Mouse (Mus musculus) gastrocnemius, postnatal 25 days (tissue): Measurements from ENCODE around the gene Zfp142. TPM values are rescaled to one million over a fixed set of nuclear protein-coding genes. Genes with fewer than 3 reads are reported as not detected.

ENCODE experiments used
- DNase-seq: peaks from one replicate; pipeline ENCODE4 v3.0.0; 2022
- long read RNA-seq, 2 experiments: library from polyadenylated mRNA; stranded (forward); transcript quantifications; one replicate each; pipeline ENCODE4 v2.0.0; 2021
- total RNA-seq, 2 experiments: library from RNA; stranded (reverse); gene quantifications; 1 replicate in 1 of 2; 2 replicates in 1 of 2; pipeline ENCODE4 v1.2.3; 2021

The Zfp142 gene
- 10 to 100 TPM in 1 of 2 experiments, 1 to 10 TPM in 1; 9.3 to 10.1 TPM for total RNA-seq
- long read RNA-seq, experiment 1, partial matches to known transcripts: 1 of 2 reads
- long read RNA-seq, experiment 1, other reads (novel, unspliced or antisense): 0 of 2 reads
- long read RNA-seq, experiment 2, full-length matches to known transcripts: 1 of 2 reads
- long read RNA-seq, experiment 2, partial matches to known transcripts: 1 of 2 reads
- long read RNA-seq, experiment 2, other reads (novel, unspliced or antisense): 0 of 2 reads

DNA sequence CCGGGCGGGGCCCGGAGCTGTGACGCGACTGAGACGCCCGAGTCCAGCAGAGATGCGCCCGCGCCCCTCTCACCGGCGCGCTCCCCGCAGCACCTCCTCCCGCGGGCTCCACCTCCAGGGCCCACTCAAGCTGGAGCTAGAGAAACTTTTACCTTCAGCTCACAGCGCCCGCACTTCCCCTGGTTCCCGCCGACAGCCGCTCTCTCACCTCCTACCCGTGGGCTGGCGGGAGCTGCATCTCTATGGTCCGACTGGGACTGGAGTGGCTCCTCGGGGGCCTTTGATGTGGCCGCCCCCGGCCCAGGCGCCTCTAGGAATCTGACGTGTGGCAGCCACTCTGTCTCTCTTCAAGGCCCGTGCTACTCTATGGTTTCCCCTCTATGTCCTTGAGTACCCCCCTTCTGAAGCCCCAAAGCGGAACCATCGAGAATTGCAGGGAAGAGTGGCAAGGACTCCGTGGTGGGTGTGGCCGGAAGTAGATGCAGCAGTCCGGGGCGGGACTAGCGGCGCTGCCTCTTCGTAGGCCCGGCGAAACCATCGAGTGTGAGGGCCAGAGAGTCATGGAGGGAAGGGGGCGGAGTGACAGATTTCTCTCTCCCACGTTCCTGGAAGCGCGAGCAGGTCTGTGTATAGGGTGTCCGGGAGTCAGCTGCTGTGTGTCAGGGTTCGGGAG lies at the start of gene Zfp142, which contains the start of gene Bcs1l:
Gene Zfp142, minus strand, starts transcription at position 474 of the 673 bp plus-strand sequence.
Gene Bcs1l, plus strand, starts transcription at position 517 of the 673 bp plus-strand sequence.
- DNase-seq: peak; percentile 99

DNA sequence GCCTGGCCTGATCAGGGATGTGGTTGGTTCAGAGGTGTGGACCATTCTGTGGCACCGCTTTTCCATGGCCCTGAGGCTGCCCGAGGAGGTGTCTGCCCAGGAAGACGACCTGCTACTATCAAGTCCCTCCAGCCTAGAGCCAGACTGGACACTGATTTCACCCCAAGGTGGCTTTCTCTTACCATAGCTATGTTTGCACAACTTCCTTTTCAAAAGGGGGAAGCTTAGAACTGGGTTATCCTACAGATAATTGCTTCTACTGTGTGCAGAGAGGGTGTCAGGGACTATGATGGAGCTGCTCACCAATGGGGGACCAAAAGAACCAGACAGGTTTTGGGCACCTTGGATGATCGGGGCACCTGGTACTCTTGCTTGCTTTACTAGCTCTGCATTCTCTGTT lies 44.7 kb upstream of the Zfp142 start:
- no peak for DNase-seq

DNA sequence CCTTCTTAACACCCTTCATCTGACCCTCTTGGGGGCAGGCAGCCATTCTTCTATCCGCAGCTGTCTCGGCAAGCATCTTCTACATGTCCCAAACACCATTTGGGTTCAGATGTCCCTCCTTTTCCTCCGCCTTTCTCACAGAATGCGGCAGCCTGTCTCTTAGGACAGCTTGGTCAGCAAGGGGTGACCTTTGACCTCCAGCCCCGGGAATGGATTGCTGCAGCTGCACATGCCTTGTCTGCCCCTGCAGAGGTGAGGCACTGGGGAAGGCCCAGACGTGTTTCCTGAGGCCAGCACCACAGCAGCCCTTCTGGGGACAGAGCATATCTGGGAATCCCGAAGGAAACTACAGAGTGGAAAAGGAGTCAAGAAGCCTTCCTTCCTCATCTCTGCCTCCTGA lies 40.0 kb upstream of the Zfp142 start:
- DNase-seq: no peak

DNA sequence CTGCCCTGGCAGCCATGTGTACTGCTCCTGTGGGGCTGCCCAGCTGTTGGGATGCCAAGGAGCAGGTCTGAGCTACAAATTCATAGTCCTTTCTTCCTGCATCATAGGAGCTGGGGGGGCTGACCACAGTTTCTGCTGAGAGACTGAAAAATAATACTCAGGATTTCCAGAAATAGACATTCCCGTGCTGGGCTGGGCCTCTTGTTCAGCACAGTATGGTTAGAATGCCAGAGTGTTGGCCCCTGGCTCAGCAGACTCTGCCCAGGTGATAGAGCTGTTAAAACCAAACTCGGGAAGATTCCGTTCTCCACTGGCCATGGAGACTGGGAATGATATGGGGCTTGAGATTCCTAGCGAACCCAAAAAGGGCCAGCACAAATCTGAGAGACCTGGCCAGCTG lies 38.0 kb upstream of the Zfp142 start:
- DNase-seq: no peak

DNA sequence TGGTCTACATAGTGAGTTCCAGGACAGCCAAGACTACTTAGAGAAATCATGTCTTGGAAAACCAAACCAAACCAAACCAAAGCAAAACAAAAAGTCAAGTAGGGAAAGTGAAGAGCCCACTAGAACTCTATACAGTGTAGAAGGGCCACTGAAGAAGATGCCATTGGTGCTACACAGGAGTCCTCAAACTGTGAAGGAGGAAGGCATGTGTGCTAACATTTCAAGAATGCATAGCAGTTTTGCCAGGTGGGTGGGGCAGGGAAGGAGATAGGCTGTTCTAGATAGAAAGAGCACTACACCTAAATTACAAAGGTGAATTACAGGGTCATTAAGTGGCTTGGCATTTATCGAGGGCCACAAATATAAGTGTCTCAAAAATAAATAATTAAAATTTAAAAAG lies 36.1 kb upstream of the Zfp142 start:
- DNase-seq: no peak

DNA sequence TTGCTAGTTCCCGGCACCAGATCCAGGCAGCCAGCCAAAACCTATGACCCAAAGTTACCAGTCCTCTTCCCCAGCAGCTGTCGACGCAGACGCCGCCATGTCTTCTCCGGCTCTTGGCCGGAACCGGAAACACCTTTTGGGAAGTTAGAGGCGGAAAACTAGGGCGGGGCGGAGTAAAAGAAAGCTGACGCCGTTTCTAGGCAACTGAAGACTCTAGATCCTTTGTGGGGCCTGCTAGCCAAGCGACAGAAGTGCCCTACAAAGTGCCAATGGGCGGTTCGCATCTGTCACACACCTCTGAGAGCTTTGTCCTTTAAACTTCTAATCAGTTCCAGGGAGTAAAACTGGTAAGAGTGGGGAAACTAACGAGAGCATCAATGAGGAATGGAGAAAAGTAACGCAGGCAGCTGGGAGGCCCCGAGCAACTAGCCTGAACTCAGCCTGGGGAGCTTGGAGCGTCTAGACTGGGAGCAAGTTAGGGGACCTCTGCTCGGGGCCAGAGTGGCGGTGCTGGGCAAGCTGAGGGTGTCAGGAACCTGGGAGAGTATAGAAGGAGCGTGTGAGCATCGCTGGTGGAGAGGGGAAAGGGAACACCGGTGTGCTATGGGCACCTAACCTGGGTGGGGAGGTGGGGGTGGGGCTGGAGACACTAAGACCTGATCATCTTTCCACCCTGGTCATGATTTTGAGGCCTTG lies 13.4 kb upstream of the Zfp142 start, which contains the start of the genes Rnf25 and Stk36:
Gene Rnf25, minus strand, starts transcription at position 131 of the 696 bp plus-strand sequence.
Gene Stk36, plus strand, starts transcription at position 179 of the 696 bp plus-strand sequence.
- DNase-seq: peak; percentile 82

DNA sequence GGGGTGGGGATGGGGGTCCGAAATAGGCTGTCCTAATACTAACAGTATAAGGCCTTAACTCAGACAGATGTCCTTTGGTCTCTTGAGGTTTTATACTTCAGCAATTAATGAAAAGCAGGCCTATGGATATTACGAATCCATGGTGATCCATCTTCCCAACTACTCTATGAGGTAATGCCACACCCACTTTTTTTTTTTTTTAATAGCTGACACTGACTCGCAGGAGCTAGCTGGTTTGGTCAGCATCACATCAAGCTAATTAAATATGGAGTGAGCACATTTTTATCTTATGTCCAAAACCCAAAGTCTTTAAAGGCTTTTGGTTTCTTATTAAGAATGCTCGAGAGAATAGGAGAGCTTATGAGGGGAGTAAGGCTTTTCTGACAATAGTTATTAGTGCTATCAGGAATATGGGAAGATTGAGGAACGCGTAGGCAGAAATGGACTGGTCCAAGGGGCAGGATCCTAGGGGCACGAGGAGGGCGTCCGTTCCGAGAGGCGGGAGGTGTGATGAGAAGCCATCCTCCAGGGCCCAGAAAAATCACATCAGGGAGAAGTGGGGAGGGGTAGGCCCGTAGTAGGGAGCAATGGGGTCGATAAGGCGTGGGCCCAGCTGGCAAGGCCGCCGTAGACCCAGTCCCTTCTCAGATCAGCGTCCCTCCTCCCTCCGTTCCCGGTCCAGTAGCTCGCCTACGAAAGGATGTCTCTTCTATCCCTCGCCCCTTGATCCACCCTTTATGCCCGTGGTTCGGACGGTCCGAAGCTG lies 12.6 kb upstream of the Zfp142 start:
- no peak for DNase-seq

DNA sequence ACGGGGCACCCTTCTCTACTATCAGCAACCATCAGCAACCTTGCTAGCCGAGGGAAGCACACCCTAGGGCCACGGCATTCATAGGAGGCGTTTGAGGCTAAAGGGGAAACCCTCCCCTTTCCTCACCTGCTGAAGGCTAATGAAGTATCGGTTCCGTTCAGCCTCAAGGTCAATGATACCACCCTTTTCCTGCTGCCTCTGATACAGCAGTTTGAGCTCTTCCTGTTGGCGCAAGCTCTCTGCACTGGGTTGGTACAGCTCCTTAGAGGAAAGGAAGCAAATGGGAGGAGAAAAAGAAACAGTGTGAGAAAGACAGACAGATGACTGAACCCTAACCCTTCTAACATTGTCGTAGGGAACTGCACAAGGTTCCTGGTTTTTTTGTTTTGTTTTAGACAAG lies 6.4 kb upstream of the Zfp142 start:
- DNase-seq: no peak

DNA sequence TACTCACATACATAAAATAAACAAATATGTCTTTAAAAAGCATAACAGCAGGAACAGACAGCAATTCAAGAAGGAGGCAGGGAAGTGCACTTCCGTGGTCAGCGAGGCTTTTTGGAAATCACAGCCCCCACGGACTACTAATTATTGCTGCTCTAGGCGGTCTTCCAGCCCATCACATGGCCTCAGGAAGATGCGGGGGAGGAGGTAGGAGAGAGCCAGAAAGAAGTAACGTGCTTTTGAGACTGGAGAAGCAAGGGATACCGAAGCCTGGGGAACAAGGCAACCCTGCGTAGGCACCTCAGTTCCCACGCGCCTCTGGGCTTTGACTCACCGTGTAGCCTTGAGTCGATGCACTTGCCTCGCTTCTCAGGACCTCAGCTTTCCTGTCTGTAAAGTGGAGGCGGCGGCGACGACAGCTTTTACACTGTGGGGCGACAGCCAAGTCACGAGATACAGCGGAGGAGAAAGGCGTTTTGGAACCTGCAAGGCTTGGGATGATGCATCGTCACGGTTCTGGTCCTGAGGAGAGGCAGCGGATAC lies 743 bp downstream of the Zfp142 start:
- DNase-seq: no peak

DNA sequence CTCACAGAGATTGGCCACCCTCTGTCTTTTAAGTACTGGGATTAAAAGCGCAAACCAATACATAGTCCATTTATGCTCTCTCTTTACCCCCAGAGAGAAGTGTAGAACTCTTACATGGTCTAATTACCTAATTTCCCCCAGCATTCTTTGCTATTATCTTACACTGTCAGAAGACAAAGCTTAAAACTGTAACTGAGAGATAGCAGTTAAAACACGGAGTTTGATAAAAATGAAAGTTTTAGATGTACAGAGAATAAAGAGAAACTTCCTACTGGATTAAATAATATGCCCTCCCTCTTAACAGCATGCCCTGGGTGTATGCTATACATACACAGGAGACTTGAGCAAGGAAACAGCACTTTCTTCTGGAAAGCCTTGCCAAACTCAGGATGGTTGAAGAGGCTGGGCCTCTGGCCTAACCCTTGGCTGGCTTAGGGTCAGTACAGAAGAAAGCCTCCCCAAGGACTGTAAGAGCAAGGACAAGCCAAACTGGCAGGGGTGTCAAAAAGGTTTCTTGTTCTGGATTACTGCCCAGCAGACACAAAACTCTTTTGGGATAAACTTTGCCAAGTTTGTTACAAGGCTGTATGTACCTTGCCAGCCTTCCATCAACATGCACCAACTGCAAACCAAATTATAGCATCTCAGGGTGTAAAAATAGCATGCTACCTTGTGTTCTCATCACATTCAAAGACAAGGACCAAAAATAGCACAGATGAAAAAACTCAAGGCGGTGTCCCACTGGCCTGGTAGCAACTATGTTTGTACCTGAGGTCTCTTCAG lies 3.2 kb downstream of the Zfp142 start:
- peak; percentile 56 for DNase-seq

DNA sequence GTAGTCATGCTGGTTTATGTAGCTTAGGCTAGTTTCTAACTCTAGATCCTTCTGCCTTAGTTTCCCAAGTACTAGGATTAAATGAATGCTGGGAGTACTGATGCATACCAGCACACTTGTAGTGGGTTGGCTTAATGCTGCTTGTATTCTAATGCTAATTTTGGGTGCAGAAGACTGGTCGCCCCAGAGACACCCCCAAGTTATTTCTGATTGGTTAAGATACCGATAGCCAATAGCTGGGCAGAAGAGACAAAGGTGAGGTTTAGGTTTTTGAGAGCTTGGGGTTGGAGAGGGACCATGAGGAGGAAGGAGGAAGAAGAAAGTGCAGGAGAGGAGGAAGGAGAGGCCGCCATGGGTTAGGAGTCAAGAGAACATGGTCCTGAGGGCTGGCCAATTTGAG lies 5.4 kb downstream of the Zfp142 start:
- no peak for DNase-seq

DNA sequence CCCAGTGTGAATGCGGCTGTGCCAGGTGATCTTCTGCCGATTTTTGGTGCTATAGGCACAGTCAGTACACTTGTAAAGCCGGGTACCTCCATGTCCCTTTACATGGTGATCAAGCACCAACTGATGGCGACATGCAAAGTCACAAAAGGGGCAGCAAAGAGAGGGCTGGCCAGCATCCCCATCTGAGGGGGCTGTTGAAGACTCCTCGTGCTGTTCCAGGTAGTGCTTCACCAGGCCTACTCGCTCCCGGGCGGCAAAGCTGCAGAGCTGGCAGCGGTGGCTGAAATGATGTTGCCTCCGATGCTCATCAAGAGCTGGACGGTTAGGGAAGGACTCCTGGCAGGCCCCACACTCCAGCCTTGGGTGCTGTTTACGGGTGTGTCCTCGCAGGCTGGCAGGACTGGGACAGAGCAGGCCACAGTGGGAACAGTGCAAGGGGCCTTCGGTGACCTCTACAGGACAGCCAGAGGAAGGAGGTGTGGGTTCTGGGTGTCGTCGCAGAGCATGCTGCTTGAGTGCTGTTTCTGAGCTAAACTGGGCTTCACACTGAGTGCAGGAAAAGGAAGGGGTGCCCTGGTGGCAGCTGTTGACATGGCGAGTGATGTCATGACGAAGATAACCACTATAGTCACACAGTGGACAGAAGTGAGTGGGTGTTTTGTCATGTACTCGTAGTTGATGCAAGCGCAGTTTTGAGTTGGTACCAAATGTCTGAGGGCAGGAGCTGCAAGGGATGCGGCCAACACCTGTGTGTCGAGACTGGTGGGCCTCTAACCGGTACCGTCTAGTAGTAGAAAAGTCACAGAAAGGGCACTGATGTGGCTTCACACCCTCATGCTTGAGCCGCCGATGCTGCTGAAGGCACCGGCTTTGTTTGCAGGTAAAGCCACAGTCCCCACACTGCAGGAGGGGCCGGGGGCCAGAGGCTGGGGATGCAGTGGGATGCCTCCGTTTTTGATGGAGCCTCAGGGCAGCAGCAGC lies 18.0 kb downstream of the Zfp142 start:
- no peak for DNase-seq

DNA sequence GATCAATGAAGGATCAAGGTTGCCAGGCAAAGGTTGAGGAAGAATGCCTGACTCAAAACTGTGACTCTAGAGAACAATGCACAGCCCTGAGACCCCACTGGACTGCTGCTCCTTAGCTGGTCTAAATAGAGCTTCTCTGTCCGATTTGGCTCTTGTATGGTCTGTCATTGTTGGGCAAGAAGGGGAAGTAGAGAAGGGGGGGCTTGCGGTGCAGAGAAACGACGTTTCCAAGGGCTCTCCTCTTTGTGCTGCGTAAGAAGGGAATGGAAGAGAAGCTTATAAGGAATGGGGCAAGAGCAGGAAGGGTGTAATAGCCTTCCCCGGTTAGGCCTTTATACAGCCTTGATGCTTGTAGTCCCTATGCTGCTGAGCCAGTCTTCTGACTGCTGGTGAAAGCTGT lies 22.2 kb downstream of the Zfp142 start:
- no peak for DNase-seq

DNA sequence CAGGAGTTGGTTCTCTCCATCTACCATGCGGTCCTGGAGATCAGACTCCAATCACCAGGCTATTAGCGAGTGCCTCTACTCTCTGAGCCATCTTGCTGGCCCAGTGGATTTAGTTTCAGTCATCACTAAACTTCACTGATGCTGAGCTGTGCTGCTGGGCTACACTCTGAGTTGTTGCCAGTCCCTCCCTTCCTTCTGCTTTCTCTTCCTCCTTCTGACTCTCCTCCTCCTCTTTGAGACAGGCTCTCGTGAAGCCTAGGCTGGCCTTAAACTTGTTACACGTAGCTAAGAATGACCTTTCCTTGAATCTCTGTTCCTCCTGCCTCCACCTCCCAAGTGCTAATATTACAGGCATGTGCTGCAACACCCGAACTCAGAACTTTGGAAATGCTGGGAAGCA lies 29.0 kb downstream of the Zfp142 start:
- no peak for DNase-seq

DNA sequence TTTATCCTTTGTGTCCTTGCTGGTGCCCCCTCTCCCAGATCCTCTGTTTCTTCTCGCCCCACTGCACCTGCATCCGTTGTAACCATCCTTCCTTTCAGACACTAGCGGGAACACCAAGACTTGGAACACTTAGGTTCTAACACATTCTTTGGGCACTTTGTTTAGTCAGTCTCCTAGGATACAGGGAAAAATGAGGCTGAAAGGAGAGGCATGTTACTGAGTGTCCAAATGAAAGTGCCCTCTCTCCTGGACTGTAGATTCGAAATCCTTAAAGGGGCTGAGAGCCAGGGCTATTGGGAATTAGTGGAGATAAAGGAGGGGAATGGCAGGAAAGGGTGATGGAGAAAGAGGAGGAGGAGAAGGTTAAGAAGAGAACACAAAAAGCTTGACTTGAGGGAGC lies 43.9 kb downstream of the Zfp142 start, which contains the start of gene Usp37:
Gene Usp37, minus strand, starts transcription at position 101 of the 400 bp plus-strand sequence.
- no peak for DNase-seq

DNA sequence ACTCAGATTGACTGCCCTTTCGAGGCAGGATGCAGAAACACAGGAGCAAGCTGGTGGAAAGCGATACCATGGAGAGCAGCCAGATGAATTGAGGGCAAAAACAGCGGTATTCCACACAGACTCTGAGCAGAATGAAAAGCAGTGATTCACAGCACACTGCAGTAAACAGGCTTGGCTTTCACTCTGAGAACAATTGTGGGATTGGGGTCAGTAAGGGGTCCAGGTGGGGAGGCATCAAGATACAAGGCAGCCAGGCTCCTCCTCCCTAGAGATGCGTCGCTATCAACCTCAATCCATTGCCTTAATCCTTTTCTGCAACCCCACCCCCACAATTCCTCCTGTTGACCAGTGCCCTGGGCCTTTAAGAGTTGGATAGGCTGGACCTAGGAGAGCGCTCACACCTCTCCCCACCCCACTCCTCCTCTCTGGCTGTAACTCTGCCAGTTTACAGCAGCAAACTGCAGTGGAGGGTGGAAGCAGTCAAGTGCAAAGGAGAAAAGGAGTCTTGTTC lies 45.5 kb downstream of the Zfp142 start, which contains the start of gene Plcd4:
Gene Plcd4, plus strand, starts transcription at position 438 of the 511 bp plus-strand sequence.
- DNase-seq: peak; percentile 60

DNA sequence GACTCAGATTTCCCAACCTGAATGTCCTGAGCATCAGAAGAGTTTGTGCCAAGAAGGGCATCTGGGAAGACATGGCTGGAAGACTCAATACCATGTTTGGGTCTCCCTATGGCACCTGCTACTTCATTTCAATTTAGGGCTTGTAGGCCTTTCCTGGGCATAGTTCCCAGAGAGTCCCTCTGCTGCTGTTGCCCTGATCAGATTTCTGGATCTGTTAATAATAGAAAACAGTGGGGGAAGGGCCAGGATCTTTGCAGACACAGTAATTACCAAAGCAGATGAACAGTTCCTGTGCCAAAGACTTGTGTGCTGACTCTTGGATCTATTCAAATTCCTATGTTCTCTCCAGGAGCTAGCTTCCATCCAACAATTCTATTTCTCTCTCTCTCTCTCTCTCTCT lies 49.4 kb downstream of the Zfp142 start:
- DNase-seq: peak; percentile 67

DNA sequence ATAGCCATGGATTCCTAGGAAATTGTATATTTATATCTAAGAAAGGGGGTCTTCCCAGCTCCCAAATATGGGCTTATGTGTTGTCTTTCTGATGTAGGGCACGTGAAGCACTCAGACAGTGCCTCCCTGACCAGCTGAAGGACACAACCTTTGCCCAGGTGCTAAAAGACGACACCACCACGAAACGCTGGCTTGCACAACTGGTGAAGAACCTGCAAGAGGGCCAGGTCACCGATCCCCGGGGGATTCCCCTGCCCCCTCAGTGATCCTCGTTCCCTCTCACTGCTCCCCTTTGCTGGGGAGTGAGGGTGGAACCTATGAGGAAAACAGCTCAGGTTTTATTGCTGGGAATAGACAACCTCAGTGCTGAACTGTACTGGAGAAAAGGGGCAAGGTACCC lies 59.5 kb downstream of the Zfp142 start:
- no peak for DNase-seq

DNA sequence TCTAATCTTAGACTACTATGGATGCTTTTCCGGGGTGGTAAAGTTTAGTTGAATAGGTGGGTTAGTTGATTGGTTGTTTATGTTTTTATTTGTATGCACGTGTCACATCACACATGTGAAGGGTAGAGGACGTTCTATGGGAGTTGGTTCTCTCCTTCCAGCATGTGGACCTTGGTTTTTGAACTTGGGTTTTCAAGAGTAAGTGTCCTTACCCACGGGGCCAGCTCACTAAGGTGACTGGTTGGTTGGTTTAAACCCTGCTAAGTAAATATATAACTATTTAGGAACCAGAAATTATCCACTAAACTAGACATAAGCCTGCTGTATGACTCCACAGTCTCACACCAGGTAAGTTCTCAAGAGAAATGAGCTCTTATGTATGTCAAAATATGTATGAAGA lies 63.3 kb downstream of the Zfp142 start:
- no peak for DNase-seq

DNA sequence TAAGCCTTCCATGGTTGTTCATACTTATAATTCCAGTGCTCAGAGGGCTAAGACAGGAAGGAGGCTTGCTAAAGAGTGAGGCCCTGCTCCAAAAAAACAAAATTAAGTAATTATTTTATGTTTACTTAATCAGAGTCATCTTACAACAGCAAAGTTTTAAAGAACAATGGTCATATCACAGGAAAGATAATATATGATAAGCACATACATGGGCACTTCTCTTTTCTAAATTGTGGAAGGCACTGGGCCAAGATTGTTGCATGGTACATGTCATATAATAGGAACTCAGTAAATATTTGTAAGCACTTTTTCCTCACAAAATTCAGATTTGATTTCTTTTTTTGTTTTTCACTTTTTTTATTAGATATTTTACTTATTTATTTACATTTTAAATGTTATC lies 68.2 kb downstream of the Zfp142 start:
- no peak for DNase-seq
